Mouse (Mus musculus) urinary bladder, adult 18-20 months (tissue): ENCODE results near the gene Men1.
"Not testable (repeated sequence)": the region's sequence is repeated elsewhere in the genome, so short reads cannot be mapped to it uniquely, and the experiment has no call there.

Source experiments
- DNase-seq, 2 experiments: peaks; one replicate each; pipeline ENCODE4 v3.0.0; 2022; ENCODE audit warnings: low spot score in 2 of 2, mixed read lengths in 2 of 2

The Men1 gene

GRCm38 (mm10) chr19:6334673-6335457 is at the start of gene Men1:
Gene Men1, plus strand, starts transcription at chr19:6334979.
- peak; percentile 81 to 93 for DNase-seq

GRCm38 (mm10) chr19:6285226-6285625 is 49.6 kb upstream of the Men1 start:
- DNase-seq = no peak

DNA sequence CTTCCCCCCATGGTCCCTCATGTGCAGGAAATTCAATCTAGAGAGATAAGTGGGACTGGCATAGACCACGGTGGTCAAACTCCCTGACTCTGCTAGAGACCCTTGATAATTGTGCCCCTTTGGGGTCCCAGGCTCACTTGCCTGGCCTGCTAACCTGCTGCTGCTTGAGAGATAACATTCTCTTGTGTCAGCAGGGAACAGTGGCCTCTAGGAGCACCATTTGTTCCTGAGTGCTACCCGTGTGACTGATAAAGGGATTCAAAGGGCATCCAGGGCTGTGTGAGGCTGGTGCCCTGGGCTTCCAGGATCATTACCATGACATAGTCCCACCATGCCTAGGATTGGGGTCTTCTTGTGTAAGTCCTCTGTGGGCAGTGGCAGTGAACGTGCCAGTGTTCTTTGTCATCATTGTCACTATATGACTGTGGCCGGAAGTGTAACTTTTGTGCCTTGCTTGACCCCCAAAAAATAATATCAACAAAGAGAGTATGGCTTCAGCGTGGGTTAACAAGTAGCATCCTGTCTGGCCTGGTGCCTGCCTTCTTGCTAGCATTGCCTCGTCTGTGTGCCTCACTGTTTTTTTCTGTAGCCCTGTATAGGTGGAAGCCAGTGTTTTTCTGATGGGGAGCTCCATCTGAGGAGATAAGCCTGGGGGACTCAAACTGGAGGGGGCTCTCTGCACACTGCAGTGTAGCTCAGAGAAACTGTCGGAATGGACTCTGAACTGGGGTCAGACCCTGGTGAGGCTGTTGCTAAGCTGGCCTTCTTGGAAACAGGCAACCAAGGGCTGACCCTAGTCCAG is 48.9 kb upstream of the Men1 start:
- no peak for DNase-seq

DNA sequence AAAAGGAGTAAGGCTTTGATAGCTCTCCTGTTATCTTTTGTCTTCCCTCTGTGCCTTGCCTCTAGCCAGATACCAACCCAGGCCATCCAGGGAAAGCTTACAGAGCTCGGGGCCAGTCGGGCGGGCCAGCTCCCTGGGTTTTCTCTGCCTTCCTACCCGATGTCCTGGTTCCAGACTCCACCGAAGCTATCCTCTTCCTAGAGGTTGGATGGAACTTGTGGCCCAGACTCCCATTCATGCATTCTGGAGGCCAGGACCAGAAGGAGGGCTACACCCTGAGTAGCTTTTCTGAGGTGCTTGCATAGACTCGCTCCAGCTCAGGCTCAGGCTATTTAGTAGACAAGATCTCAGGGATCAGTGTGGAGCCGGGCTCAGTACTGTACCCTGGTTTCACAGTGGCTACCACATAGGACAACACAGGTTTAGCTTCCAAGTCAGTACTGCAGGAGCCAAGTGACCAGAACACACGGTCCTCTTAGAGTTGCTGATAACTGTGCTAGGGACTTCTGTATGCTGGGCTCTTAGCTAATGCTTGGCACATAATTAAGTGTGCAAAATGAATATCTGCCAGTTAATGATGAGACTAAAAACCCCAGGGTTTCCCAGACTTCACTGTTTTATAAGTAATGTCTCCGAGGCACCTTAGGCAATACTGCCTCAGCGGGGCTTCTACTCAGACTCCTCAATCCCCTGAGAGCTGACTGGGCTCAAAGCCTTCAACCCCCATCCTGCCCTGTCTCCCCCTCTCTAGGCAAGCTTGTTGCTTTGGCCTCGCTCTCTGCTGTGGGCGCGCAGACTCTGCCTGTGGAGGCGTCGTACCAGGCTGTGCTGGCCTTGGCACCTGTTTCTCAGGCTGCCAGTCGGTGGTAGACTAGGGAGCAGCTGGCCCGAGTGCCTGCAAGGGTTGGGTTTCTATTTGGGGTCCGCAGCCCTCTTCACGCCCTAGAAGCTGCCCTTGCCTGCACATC is 48.1 kb upstream of the Men1 start:
- no peak for DNase-seq

GRCm38 (mm10) chr19:6288236-6288894 is 46.4 kb upstream of the Men1 start:
- no peak for DNase-seq

DNA sequence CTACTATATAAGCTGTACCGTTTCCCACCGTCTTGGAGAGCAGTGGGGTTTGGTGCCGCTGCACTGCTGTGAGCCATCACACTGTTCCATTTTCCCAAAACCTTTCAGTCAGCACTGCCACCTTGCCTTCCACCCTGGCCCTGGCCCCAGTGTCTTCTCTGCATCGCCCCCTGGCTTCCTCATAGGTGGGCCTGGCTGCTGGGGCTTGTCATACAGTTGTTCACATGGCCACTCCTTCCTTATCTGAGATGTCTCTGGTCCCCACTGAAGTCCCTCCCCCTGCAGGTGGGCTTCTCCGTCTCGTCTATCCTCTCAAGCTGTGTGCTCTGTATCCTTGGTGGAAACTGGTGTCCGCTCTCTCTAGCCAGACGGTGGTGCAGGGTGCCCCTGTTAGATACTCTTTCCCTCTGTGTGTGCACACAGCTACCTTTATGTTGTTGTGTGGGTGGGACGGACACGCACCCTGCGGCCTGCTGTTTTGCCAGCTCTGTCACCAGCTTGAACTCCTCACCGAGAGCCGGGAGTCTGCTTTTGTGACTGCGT is 45.0 kb upstream of the Men1 start:
- DNase-seq = no peak

GRCm38 (mm10) chr19:6290720-6291116 is 44.1 kb upstream of the Men1 start:
- not testable (repeated sequence) for DNase-seq

DNA sequence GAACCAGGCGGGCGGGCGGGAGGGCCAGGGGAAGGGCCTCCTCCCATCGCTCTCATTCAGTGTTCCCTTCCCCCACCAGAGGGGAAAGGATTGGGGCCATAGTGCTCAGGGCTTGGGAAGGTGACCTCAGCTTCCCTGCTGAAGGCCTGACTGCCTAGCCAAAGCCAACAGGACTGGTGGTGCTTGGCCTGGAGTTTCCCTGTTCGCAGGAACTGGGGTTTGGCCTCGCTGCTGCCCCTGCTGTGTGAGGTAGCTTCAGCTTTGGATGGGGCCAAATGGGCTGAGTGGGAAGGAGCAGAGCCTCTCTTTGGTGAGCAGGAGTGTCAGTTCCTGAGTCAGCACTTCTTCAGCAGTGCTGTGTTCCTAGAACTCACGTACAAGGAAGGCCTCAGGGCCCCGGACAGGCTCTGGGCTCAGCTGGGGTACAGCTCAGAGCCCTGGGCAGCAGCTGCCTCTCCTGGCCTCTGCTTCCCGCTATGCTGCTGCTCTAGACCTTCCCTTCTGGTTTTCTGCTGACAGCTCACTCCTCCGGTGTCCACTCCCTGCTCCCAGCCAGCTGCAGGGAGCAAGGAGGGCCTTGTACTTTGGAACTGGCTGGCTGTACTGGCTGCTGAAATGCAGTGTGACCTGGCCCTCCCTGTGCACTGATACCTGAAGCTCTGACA is 43.5 kb upstream of the Men1 start:
- DNase-seq = no peak

- DNase-seq = no peak
Measured at GRCm38 (mm10) chr19:6292262-6292661, 42.5 kb upstream of the Men1 start.

GRCm38 (mm10) chr19:6294301-6294700 is 40.5 kb upstream of the Men1 start:
- DNase-seq = no peak

DNA sequence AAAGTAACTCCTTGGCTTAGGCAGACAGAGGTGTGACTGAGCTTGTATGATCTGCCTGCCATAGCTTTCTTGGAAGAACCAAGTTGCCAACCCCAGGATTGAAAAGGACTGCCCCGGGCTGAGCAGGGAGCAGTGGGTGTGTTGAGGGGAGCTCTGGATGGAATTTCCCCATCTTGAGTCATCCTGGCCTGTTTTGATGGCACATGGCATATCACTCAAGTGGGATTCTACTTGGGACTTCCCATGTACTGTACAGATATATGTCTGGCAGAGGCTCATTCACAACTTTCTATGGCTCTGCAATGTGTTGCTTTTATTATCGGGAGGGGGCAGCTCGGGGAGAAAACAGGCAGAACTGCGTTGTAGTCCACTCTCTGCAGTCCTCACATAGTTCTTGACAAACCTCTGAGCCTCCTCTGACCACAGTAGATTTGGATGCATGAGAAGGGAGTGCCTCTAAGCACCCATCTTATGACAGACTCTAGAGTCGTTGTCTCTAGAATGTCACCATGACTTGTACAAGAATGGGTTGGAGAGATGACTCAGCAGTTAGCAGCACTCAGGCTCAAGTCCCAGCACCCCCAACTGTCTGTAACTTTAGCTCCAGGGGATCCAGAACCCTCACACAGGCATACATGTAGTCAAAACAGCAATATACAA is 38.1 kb upstream of the Men1 start:
- no peak for DNase-seq

DNA sequence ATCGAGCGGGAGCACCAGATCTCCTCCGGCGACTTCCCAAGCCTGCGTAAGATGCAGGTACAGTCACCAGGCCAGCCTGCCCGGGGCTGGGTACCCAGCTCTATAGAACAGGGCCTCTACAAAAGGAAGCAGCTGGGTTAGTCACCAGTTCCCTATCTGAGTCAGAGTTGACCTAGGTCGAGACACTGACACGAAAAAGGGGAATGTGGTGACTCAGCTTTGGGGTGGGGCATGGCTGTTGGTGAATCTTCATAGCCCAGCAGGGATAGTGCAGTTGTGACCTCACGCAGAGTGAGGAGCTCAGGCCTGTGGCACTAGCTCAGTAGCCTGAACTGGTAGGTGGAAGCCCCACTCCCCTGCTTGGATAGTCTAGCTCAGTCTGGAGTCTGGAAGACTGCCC is 37.1 kb upstream of the Men1 start:
- DNase-seq = peak; percentile 57 to 84

DNA sequence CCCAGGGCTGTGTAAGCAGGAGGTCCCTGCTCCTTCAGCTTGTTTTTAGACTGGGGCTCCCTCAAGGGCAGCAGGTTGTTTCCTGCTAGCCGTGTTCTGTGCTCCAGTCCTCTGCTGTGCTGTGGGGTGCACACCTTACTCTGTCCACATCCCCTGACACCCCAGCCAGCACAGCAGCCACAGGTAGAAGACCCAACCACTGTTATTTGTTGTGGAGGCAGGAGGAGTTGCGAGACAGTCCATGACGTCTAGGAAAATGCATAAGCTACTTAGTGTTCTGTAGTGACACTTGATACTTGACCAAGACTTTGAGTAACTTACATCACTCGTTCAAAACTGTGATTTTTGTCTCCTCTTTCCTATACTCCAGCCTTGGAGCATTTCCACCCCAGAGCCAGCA is 35.8 kb upstream of the Men1 start:
- DNase-seq = no peak

DNA sequence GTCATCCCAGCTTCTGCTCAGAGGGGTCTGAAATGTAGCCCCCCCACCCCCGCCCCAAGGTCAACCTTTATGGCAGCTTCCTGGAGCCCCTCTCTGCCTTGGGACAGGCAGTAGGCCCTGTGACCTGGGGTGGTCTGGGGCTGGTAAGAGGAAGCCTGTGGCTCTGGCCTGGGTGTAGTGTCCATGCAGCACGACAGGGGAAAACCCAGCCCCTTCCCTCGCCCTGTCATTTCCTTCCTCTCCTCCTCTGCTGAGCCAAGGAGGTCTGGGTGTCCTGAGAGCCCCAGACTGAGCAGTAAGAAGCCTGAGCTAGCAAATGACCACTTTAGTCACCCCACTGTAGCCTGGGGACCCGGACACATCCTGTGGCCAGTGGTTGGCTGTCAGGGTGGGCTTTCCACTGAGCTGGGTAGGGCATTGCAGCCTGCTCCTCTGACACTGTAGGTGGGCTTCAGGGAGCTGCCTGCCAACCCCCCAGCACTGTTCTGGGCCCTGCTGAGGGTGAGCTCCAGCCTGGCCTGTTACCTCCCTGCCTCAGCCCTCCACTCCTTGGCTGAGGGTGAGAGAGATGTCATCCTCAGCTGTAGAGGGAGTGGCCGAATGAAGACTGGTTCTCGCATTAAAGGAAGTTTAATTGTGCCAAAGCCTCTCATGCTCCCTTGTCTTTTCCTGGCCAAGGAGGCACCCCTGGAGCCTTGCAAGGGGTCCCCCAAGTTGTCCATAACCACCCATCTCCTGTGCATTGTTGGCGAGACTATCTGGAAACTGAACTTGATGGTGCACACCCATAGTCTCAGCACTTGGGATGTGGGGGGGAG is 35.1 kb upstream of the Men1 start:
- no peak for DNase-seq

DNA sequence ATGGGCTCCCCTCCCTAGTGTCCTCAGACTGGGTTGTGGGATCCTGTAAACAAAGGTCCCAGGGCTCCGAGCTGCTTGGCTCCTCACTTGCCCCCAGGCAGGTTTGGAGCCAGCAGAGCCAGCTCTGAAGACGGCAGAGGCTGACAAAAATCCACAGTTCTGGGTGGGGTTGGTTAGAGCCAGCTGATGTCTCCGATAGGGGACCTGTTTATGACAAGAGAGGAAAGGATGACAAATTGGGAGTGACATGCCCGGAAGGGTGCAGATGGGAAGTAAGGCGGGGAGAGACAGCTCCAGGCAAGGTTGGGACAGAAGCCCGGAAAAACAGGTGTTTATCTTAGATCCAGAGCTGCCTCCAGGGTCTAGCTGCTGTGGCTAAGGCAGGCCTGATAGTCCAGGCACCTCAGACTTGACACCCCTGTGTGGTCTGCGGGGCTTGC is 34.4 kb upstream of the Men1 start:
- DNase-seq = no peak

DNA sequence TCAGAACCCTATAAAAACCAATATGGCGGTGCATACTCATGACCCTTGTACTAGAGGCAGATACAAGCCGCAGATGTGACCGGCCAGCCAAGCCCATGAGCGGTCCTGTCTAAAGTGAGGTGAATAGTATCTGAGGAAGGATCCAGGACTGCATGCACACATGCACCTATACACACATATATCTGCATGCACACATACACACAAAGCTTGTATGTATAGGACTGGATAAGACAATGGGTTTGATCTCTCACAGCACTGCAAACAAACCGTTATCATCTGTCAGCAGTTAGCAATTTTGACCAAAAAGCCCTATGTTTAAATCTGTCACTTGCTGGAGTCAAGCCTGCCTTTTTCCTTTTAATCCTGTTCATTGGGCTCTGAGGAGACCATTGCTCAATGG is 32.7 kb upstream of the Men1 start:
- no peak for DNase-seq

- DNase-seq = no peak
Measured at GRCm38 (mm10) chr19:6302522-6302921, 32.3 kb upstream of the Men1 start.

GRCm38 (mm10) chr19:6303831-6304230 is 30.9 kb upstream of the Men1 start:
- DNase-seq = no peak
